Mouse (Mus musculus) R1 (cell line): ENCODE results near the gene Nek6.
A peak's percentile ranks its signal among the peaks of the same experiment; 100 is the strongest.

Source experiments
- DNase-seq: peaks from one replicate; pipeline ENCODE4 v3.0.0-alpha.2; 2018; ENCODE audit warnings: low read depth, low spot score

Nek6 gene

GRCm38 (mm10) chr2:38621076-38621475 lies 109.6 kb downstream of the Nek6 start:
- DNase-seq = no peak

- peak; percentile 60 for DNase-seq
Measured at GRCm38 (mm10) chr2:38621610-38622021, 110.2 kb downstream of the Nek6 start.

GRCm38 (mm10) chr2:38623411-38623810 lies 112.0 kb downstream of the Nek6 start:
- DNase-seq = no peak

GRCm38 (mm10) chr2:38623821-38624590 lies 112.6 kb downstream of the Nek6 start:
- no peak for DNase-seq

- no peak for DNase-seq
Measured at GRCm38 (mm10) chr2:38628801-38629200, 117.4 kb downstream of the Nek6 start.

GRCm38 (mm10) chr2:38629451-38629850 lies 118.0 kb downstream of the Nek6 start:
- no peak for DNase-seq

GRCm38 (mm10) chr2:38630574-38630973 lies 119.1 kb downstream of the Nek6 start:
- no peak for DNase-seq

GRCm38 (mm10) chr2:38637716-38638267 lies 126.3 kb downstream of the Nek6 start:
- no peak for DNase-seq

- DNase-seq = peak; percentile 79
Measured at GRCm38 (mm10) chr2:38641761-38642160, 130.3 kb downstream of the Nek6 start.

- DNase-seq = peak; percentile 97
Measured at GRCm38 (mm10) chr2:38643625-38644427, 132.4 kb downstream of the Nek6 start, which contains the start of gene Psmb7. TSS of gene Psmb7 (minus strand) at chr2:38644087.
